Mouse (Mus musculus) thymus, adult 2 months (tissue): ENCODE data around the gene Arhgap31.

Experiments
- CTCF ChIP-seq: fragments of 200-500 bp; IDR thresholded peaks from 2 replicates; pipeline ENCODE4 v1.5.1; 2012; ENCODE audit warnings: mild to moderate bottlenecking, control low read depth, low read length, moderate library complexity, borderline replicate concordance; ENCODE audit not compliant: control insufficient read depth, poor library complexity, insufficient read depth; ENCODE audit errors: extremely low read depth
- POLR2A ChIP-seq: fragments of 200-500 bp; IDR thresholded peaks from 2 replicates; pipeline ENCODE4 v1.6.1; 2012; ENCODE audit warnings: mild to moderate bottlenecking, low read length, control low read depth, moderate library complexity; ENCODE audit not compliant: control insufficient read depth, poor library complexity, insufficient read depth; ENCODE audit errors: extremely low read depth

DNA sequence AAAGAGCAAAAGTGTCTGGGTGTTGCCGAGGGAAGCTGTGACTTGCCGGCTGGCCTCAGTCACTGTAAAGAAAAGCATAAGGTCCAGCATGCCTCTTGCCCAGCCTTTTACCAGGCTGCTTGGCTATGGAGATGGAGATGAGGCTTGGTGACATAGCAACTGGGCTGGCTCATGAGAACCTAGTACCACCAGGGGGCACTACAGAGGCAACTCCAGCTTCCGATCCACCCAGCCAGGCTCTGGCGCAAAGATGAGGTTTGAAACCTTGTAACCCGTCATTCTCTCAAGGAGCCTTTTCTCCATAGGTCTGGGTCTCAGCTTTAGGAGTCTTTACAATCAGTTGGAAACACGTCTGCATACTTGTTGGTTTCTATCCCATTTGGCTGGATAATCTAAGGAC lies 94.0 kb downstream of the Arhgap31 start:
- TF ChIP-seq CTCF (peak; percentile 85; the same call in 1 of the 2 replicates), POLR2A (no peak)
